Mouse (Mus musculus): ENCODE results near the gene March9. TPM values are rescaled to one million over a fixed set of nuclear protein-coding genes. Genes with fewer than 3 reads are reported as not detected.
"Not testable (repeated sequence)": the region's sequence is repeated elsewhere in the genome, so short reads cannot be mapped to it uniquely, and the experiment has no call there.

March9 gene
- polyA plus RNA-seq, 1 experiment = 6.1 TPM

GRCm38 (mm10) chr10:127063913-127064870 lies 4.2 kb upstream of the March9 start:
- Histone ChIP-seq H3K27me3 (ENCODE audit: control insufficient read depth, insufficient read depth, insufficient read length) (no peaks in the 10 kb centered on the region), H3K4me2 (ENCODE audit: low read depth) (peak overlapping the region; percentile 79), H3K36me3 (ENCODE audit: control insufficient read depth, insufficient read depth) (peaks cover 35% of the 10 kb centered on the region), H3K79me2 (ENCODE audit: control insufficient read depth, insufficient read depth) (peaks cover 33% of the 10 kb centered on the region), H3K4me3 (peak overlapping the region; percentile 98), H3ac (ENCODE audit: control insufficient read depth, insufficient read length) (peak overlapping the region; percentile 17)
- TF ChIP-seq TCF12 (IDR thresholded peaks at IDR 0.05; ENCODE audit: insufficient read depth, poor library complexity, severe bottlenecking) (no peak), POLR2AphosphoS2 (IDR thresholded peaks at IDR 0.05; ENCODE audit: insufficient read length, low read depth) (no peak), E2F4 (IDR thresholded peaks at IDR 0.05; ENCODE audit: insufficient read depth) (no peak), SRF (IDR thresholded peaks at IDR 0.05; ENCODE audit: control insufficient read depth, insufficient read length, low read depth) (no peak), USF1 (IDR thresholded peaks at IDR 0.05; ENCODE audit: low read depth) (no peak), MAX (IDR thresholded peaks at IDR 0.05; ENCODE audit: low read depth) (no peak), CEBPB (IDR thresholded peaks at IDR 0.05; ENCODE audit: insufficient read depth, poor library complexity, severe bottlenecking) (no peak), TCF3 (IDR thresholded peaks at IDR 0.05; ENCODE audit: insufficient read length, low read depth) (no peak), MYOG (IDR thresholded peaks at IDR 0.05; ENCODE audit: control insufficient read depth in 1 of 3, insufficient read depth in 1 of 3, insufficient read length in 2 of 3, low read depth in 2 of 3) (no peak), POLR2A (IDR thresholded peaks at IDR 0.05; ENCODE audit: insufficient read length, low read depth) (no peak), REST (IDR thresholded peaks at IDR 0.05; ENCODE audit: insufficient read depth, insufficient read length) (no peak), MYOD1 (IDR thresholded peaks at IDR 0.05; ENCODE audit: control insufficient read depth in 1 of 3, insufficient read length in 2 of 3, low read depth in 2 of 3) (no peak)

GRCm38 (mm10) chr10:127063239-127063872 lies 3.4 kb upstream of the March9 start, which contains the start of gene Cdk4:
TSS of gene Cdk4 (plus strand) at chr10:127063534.
- no peaks in the 10 kb centered on the region for H3K27me3 ChIP-seq (ENCODE audit: control insufficient read depth, insufficient read depth, insufficient read length)
- peak within 1 kb of the TSS; percentile 17 for H3ac ChIP-seq (ENCODE audit: control insufficient read depth, insufficient read length)
- peak within 1 kb of the TSS; percentile 79 for H3K4me2 ChIP-seq (ENCODE audit: low read depth)
- TF ChIP-seq MYOG (IDR thresholded peaks at IDR 0.05; ENCODE audit: control insufficient read depth in 1 of 3, insufficient read depth in 1 of 3, insufficient read length in 2 of 3, low read depth in 2 of 3) (peak in 1 of 3 experiments; percentile 35), POLR2A (IDR thresholded peaks at IDR 0.05; ENCODE audit: insufficient read length, low read depth) (peak; percentile 57), SRF (IDR thresholded peaks at IDR 0.05; ENCODE audit: control insufficient read depth, insufficient read length, low read depth) (peak; percentile 59), USF1 (IDR thresholded peaks at IDR 0.05; ENCODE audit: low read depth) (peak; percentile 97), TCF12 (IDR thresholded peaks at IDR 0.05; ENCODE audit: insufficient read depth, poor library complexity, severe bottlenecking) (no peak), E2F4 (IDR thresholded peaks at IDR 0.05; ENCODE audit: insufficient read depth) (peak; percentile 17), MYOD1 (IDR thresholded peaks at IDR 0.05; ENCODE audit: control insufficient read depth in 1 of 3, insufficient read length in 2 of 3, low read depth in 2 of 3) (peak in 1 of 3 experiments; percentile 52), CEBPB (IDR thresholded peaks at IDR 0.05; ENCODE audit: insufficient read depth, poor library complexity, severe bottlenecking) (no peak), POLR2AphosphoS2 (IDR thresholded peaks at IDR 0.05; ENCODE audit: insufficient read length, low read depth) (peak; percentile 47)
- H3K79me2 ChIP-seq (ENCODE audit: control insufficient read depth, insufficient read depth) = peaks cover 25% of the 10 kb centered on the region
- peak within 1 kb of the TSS; percentile 98 for H3K4me3 ChIP-seq
- peaks cover 31% of the 10 kb centered on the region for H3K36me3 ChIP-seq (ENCODE audit: control insufficient read depth, insufficient read depth)

- Histone ChIP-seq H3ac (ENCODE audit: control insufficient read depth, insufficient read length) (no peak overlapping the region), H3K79me2 (ENCODE audit: control insufficient read depth, insufficient read depth) (peaks cover 24% of the 10 kb centered on the region), H3K4me3 (peak overlapping the region; percentile 98), H3K4me2 (ENCODE audit: low read depth) (peak overlapping the region; percentile 75), H3K27me3 (ENCODE audit: control insufficient read depth, insufficient read depth, insufficient read length) (no peaks in the 10 kb centered on the region), H3K36me3 (ENCODE audit: control insufficient read depth, insufficient read depth) (peaks cover 24% of the 10 kb centered on the region)
- TF ChIP-seq SRF (IDR thresholded peaks at IDR 0.05; ENCODE audit: control insufficient read depth, insufficient read length, low read depth) (no peak), CEBPB (IDR thresholded peaks at IDR 0.05; ENCODE audit: insufficient read depth, poor library complexity, severe bottlenecking) (peak; percentile 50; the same call in 1 of the 2 replicates)
These were observed 2.5 kb upstream of the March9 start for GRCm38 (mm10) chr10:127062503-127062902.

DNA sequence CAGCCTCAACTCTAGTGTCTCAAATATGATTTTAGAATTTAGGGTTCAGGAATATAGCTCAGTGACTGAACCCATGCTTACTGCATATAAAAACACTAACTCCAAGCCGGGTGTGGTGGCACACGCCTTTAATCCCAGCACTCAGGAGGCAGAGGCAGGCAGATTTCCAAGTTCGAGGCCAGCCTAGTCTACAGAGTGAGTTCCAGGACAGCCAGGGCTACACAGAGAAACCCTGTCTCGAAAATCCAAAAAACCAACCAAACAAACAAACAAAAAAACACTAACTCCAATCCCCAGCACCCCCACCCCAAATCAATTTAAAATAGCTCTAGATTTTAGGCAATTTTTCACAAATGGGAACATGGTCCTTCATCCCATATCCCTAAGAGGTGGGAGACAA lies 2.1 kb upstream of the March9 start:
- peak overlapping the region; percentile 75 for H3K4me2 ChIP-seq (ENCODE audit: low read depth)
- not testable (repeated sequence) for H3K27me3 ChIP-seq (ENCODE audit: control insufficient read depth, insufficient read depth, insufficient read length); H3ac ChIP-seq (ENCODE audit: control insufficient read depth, insufficient read length)
- peaks cover 24% of the 10 kb centered on the region for H3K79me2 ChIP-seq (ENCODE audit: control insufficient read depth, insufficient read depth)
- H3K4me3 ChIP-seq = peak overlapping the region; percentile 98
- H3K36me3 ChIP-seq (ENCODE audit: control insufficient read depth, insufficient read depth) = peaks cover 21% of the 10 kb centered on the region

DNA sequence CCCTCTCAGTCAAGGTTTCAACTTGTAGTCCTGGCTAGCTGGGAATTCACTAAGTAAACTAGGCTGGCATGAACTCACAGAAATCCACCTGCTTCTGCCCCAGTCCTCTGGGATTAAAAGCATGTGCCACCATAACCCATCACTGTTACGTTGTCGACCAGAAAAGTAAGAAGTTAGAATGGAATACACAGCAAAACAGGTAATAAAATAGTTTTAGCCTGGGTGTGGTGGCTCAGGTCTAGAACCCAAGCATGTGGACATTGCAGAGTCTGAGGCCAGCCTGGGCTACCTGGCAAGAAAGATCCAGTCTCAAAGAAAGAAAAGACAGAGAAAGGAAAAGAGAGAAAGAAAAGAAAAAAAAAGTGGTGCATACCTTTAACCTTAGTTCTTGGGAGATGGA lies 1.5 kb upstream of the March9 start:
- H3K4me3 ChIP-seq = no peak overlapping the region
- peaks cover 15% of the 10 kb centered on the region for H3K36me3 ChIP-seq (ENCODE audit: control insufficient read depth, insufficient read depth)
- no peak for TF ChIP-seq TCF12 (IDR thresholded peaks at IDR 0.05; ENCODE audit: insufficient read depth, poor library complexity, severe bottlenecking)
- TF ChIP-seq MAX (IDR thresholded peaks at IDR 0.05; ENCODE audit: low read depth) = no peak
- no peak for TF ChIP-seq CEBPB (IDR thresholded peaks at IDR 0.05; ENCODE audit: insufficient read depth, poor library complexity, severe bottlenecking)
- TF ChIP-seq TCF3 (IDR thresholded peaks at IDR 0.05; ENCODE audit: insufficient read length, low read depth) = no peak
- TF ChIP-seq USF1 (IDR thresholded peaks at IDR 0.05; ENCODE audit: low read depth) = no peak
- no peak for TF ChIP-seq POLR2A (IDR thresholded peaks at IDR 0.05; ENCODE audit: insufficient read length, low read depth)
- TF ChIP-seq POLR2AphosphoS2 (IDR thresholded peaks at IDR 0.05; ENCODE audit: insufficient read length, low read depth) = no peak
- TF ChIP-seq MYOG (IDR thresholded peaks at IDR 0.05; ENCODE audit: control insufficient read depth in 1 of 3, insufficient read depth in 1 of 3, insufficient read length in 2 of 3, low read depth in 2 of 3) = no peak
- no peak for TF ChIP-seq REST (IDR thresholded peaks at IDR 0.05; ENCODE audit: insufficient read depth, insufficient read length)
- TF ChIP-seq SRF (IDR thresholded peaks at IDR 0.05; ENCODE audit: control insufficient read depth, insufficient read length, low read depth) = no peak
- no peak for TF ChIP-seq E2F4 (IDR thresholded peaks at IDR 0.05; ENCODE audit: insufficient read depth)
- no peak for TF ChIP-seq MYOD1 (IDR thresholded peaks at IDR 0.05; ENCODE audit: control insufficient read depth in 1 of 3, insufficient read length in 2 of 3, low read depth in 2 of 3)
- H3K79me2 ChIP-seq (ENCODE audit: control insufficient read depth, insufficient read depth) = peaks cover 24% of the 10 kb centered on the region
- no peak overlapping the region for H3ac ChIP-seq (ENCODE audit: control insufficient read depth, insufficient read length)
- no peak overlapping the region for H3K4me2 ChIP-seq (ENCODE audit: low read depth)
- H3K27me3 ChIP-seq (ENCODE audit: control insufficient read depth, insufficient read depth, insufficient read length) = no peaks in the 10 kb centered on the region
